Mouse (Mus musculus) right cerebral cortex, adult 2 months (tissue): ENCODE measurements around the gene Gpr171.
"Not testable (repeated sequence)": the region's sequence is repeated elsewhere in the genome, so short reads cannot be mapped to it uniquely, and the experiment has no call there.

Source experiments
- DNase-seq, 2 experiments: peaks; one replicate each; pipeline ENCODE4 v3.0.0; 2021 to 2022; ENCODE audit warnings: low spot score in 2 of 2

Gene Gpr171

GRCm38 (mm10) chr3:59113973-59114517, 12.4 kb upstream of the Gpr171 start:
- no peak for DNase-seq

- DNase-seq: not testable (repeated sequence)
Measured at GRCm38 (mm10) chr3:59113291-59113690, 11.7 kb upstream of the Gpr171 start.

- no peak for DNase-seq
Measured at GRCm38 (mm10) chr3:59111944-59112343, 10.3 kb upstream of the Gpr171 start.

- DNase-seq: not testable (repeated sequence)
Measured at GRCm38 (mm10) chr3:59109834-59110233, 8.2 kb upstream of the Gpr171 start.

GRCm38 (mm10) chr3:59107439-59107838, 5.8 kb upstream of the Gpr171 start:
- no peak for DNase-seq

GRCm38 (mm10) chr3:59104462-59104861, 2.8 kb upstream of the Gpr171 start:
- no peak for DNase-seq

- no peak for DNase-seq
Measured at GRCm38 (mm10) chr3:59102146-59102545, 525 bp upstream of the Gpr171 start.

- DNase-seq: no peak
Measured at GRCm38 (mm10) chr3:59098540-59098939, 3.1 kb downstream of the Gpr171 start.

- DNase-seq: no peak
Measured at GRCm38 (mm10) chr3:59097421-59097820, 4.2 kb downstream of the Gpr171 start.

GRCm38 (mm10) chr3:59092702-59093101, 8.9 kb downstream of the Gpr171 start:
- DNase-seq: no peak

- DNase-seq: no peak
Measured at GRCm38 (mm10) chr3:59080919-59081318, 20.7 kb downstream of the Gpr171 start.

GRCm38 (mm10) chr3:59080293-59080916, 21.2 kb downstream of the Gpr171 start:
- no peak for DNase-seq

GRCm38 (mm10) chr3:59079327-59079726, 22.3 kb downstream of the Gpr171 start:
- DNase-seq: peak; percentile 40 to 52

GRCm38 (mm10) chr3:59078585-59078984, 23.0 kb downstream of the Gpr171 start:
- no peak for DNase-seq

GRCm38 (mm10) chr3:59077278-59077677, 24.3 kb downstream of the Gpr171 start:
- DNase-seq: peak in 1 of 2 experiments; percentile 37

GRCm38 (mm10) chr3:59069071-59069470, 32.5 kb downstream of the Gpr171 start:
- not testable (repeated sequence) for DNase-seq

GRCm38 (mm10) chr3:59066558-59067294, 34.9 kb downstream of the Gpr171 start:
- DNase-seq: peak in 1 of 2 experiments; percentile 31

- peak in 1 of 2 experiments; percentile 38 for DNase-seq
Measured at GRCm38 (mm10) chr3:59065937-59066336, 35.7 kb downstream of the Gpr171 start.

GRCm38 (mm10) chr3:59063431-59063830, 38.2 kb downstream of the Gpr171 start:
- no peak for DNase-seq

GRCm38 (mm10) chr3:59062141-59062540, 39.5 kb downstream of the Gpr171 start:
- no peak for DNase-seq

- DNase-seq: no peak
Measured at GRCm38 (mm10) chr3:59060131-59060530, 41.5 kb downstream of the Gpr171 start.

GRCm38 (mm10) chr3:59059022-59059541, 42.5 kb downstream of the Gpr171 start:
- DNase-seq: peak; percentile 76 to 79
